Mouse (Mus musculus) ES-E14 (cell line): ENCODE results near the gene Ankrd27. TPM values are rescaled to one million over a fixed set of nuclear protein-coding genes. Genes with fewer than 3 reads are reported as not detected.

Source experiments
- DNase-seq: peaks from one replicate; pipeline ENCODE4 v3.0.0-alpha.2; 2013; ENCODE audit warnings: low read depth, low spot score
- H3K27ac ChIP-seq: 2 replicates; pipeline ENCODE4 v1.5.1; 2012; ENCODE audit warnings: low read depth, mild to moderate bottlenecking, low read length, moderate library complexity, mixed read lengths; ENCODE audit not compliant: poor library complexity, insufficient read depth, severe bottlenecking
- H3K36me3 ChIP-seq: 2 replicates; pipeline ENCODE4 v1.6.1; 2012; ENCODE audit warnings: mild to moderate bottlenecking, low read length, moderate library complexity, mixed read lengths; ENCODE audit not compliant: control insufficient read depth, poor library complexity, insufficient read depth, severe bottlenecking
- H3K4me1 ChIP-seq, 2 experiments: fragments of 150-350 bp in 1 of 2; sonication (generic) in 1 of 2; 2 replicates each; pipeline ENCODE4 v1.6.1; 2012; ENCODE audit warnings: low read length in 2 of 2, mild to moderate bottlenecking in 1 of 2, mixed read lengths in 1 of 2; ENCODE audit not compliant: control insufficient read depth in 2 of 2, insufficient read depth in 2 of 2, poor library complexity in 1 of 2
- H3K4me3 ChIP-seq, 2 experiments: fragments of 150-350 bp in 1 of 2; sonication (generic) in 1 of 2; 2 replicates each; pipeline ENCODE4 v1.5.1; 2012; ENCODE audit warnings: low read length in 2 of 2, low read depth in 1 of 2, mild to moderate bottlenecking in 1 of 2, mixed read lengths in 1 of 2; ENCODE audit not compliant: insufficient read depth in 1 of 2, poor library complexity in 1 of 2, severe bottlenecking in 1 of 2
- H3K9ac ChIP-seq: 2 replicates; pipeline ENCODE4 v1.6.1; 2012; ENCODE audit warnings: low read depth, mild to moderate bottlenecking, low read length, mixed read lengths; ENCODE audit not compliant: poor library complexity, insufficient read depth, severe bottlenecking
- H3K9me3 ChIP-seq: fragments of 150-350 bp; sonication (generic); 2 replicates; pipeline ENCODE4 v1.6.1; 2012; ENCODE audit warnings: low read depth, mild to moderate bottlenecking, low read length; ENCODE audit not compliant: control insufficient read depth, insufficient read depth
- CHD2 ChIP-seq: IDR thresholded peaks from 2 replicates; pipeline ENCODE4 v1.6.1; 2014; ENCODE audit warnings: mild to moderate bottlenecking, low read depth, low read length, inconsistent platforms
- HCFC1 ChIP-seq: IDR thresholded peaks from 2 replicates; pipeline ENCODE4 v1.6.1; 2012; ENCODE audit warnings: low read length, inconsistent platforms, borderline replicate concordance; ENCODE audit not compliant: insufficient read depth
- MAFK ChIP-seq: IDR thresholded peaks from 2 replicates; pipeline ENCODE4 v1.6.1; 2014; ENCODE audit warnings: mild to moderate bottlenecking, low read depth, low read length, inconsistent platforms; ENCODE audit not compliant: insufficient read depth
- ZC3H11A ChIP-seq: IDR thresholded peaks from 2 replicates; pipeline ENCODE4 v1.6.1; 2012; ENCODE audit warnings: low read depth, mild to moderate bottlenecking, inconsistent platforms, low read length, borderline replicate concordance
- ZNF384 ChIP-seq: IDR thresholded peaks from 2 replicates; pipeline ENCODE4 v1.6.1; 2012; ENCODE audit warnings: low read depth, low read length, inconsistent platforms
- in situ Hi-C, 2 experiments: fragments of 600-800 bp; cut with MboI; formaldehyde crosslinking; loops; one replicate each; pipeline ENCODE4 v1.15.1; 2025; ENCODE audit warnings: low sequenced_read_pairs in 2 of 2, inconsistent platforms in 1 of 2; ENCODE audit not compliant: unreplicated experiment in 2 of 2
- total RNA-seq: library from RNA; depleted of rRNA; stranded (reverse); fragments of 300-350 nt; gene quantifications from 2 replicates; pipeline ENCODE4 v1.2.3, GENCODE M21; 2012; rRNA removed

Gene Ankrd27
- total RNA-seq, 1 experiment: 25.0 TPM

DNA sequence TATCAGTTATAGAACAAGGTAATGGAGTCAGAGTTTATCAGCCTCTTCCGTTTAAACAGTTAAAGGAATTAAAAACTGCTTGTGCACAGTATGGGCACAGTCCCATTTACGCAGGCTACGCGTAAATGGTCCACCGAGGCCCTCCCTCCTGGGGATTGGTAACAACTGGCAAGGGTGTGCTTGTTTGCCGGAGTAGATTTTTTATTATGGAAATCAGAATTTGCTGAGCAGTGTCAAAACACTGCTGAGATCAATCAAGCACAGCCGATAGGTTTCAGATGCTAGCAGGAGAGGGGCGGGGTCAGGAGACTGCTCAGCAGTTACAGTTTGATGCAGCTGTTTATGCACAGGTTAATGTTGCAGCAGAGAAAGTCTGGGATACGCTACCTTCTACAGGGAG lies 102.2 kb downstream of the Ankrd27 start:
- TF ChIP-seq MAFK (no peak), ZNF384 (no peak), CHD2 (no peak), HCFC1 (no peak), ZC3H11A (no peak)
- no peak overlapping the region for H3K27ac ChIP-seq
- in situ Hi-C loops: no loop called here
- no peaks in the 10 kb centered on the region for H3K9me3 ChIP-seq
- peaks cover 6% of the 10 kb centered on the region; the same call in 1 of the 2 replicates for H3K36me3 ChIP-seq
- H3K9ac ChIP-seq: no peak overlapping the region
- DNase-seq: no peak
- no peak overlapping the region for H3K4me3 ChIP-seq
- H3K4me1 ChIP-seq: peaks cover 0 to 6% of the 10 kb centered on the region in 2 experiments; a peak in 1 of 4 replicates

Other genes with a start within 250 kb of the Ankrd27 start
- gene Faap24, start 189.4 kb upstream of the Ankrd27 start, total RNA-seq: 7.0 and 7.1 TPM in 2 replicates
- 15.3 and 22.5 TPM in 2 replicates for gene Cep89, start 189.2 kb upstream of the Ankrd27 start, total RNA-seq
- 0.62 and 1.2 TPM in 2 replicates for gene Slc7a9, start 137.4 kb upstream of the Ankrd27 start, total RNA-seq
- gene Tdrd12, start 48.5 kb upstream of the Ankrd27 start, total RNA-seq: 35.4 and 35.9 TPM in 2 replicates
- gene Nudt19, start 29.9 kb upstream of the Ankrd27 start, total RNA-seq: 15.8 and 30.0 TPM in 2 replicates
- gene Rgs9bp, start 662 bp upstream of the Ankrd27 start, total RNA-seq: 0.71 and 1.1 TPM in 2 replicates
- 127 and 164 TPM in 2 replicates for gene Pdcd5, start 61.3 kb downstream of the Ankrd27 start, total RNA-seq
- gene Dpy19l3, start 168.2 kb downstream of the Ankrd27 start, total RNA-seq: 39.5 and 55.3 TPM in 2 replicates
- gene Zfp507, start 216.8 kb downstream of the Ankrd27 start, total RNA-seq: 25.8 and 33.6 TPM in 2 replicates